In the genomic region with DNA sequence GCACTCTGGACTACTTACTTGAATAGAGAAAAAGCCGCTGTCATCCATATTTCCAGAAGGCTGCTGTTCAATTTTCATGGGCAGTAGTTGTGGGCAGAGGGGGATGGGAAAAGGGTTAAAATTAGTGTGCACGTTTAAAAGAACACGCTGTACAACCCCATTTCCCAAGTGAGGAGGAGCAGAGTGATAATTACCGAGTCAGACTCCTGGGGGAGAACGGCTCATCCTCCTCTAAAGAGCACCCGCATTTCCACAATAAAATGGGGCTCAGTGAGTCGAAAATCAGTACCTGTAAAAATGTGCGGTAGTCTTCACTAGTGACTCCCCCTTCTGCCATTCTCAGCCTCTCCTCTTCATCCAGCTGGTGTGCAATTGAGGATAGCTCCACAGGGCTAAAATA, we compare ENCODE assay signal across 14 mouse cellular contexts.
"Had no signal": no experiment of that assay in that cellular context is flagged by ENCODE, and none has a peak within 500 bp of the region (broad histone marks: within the 10 kb centered on the region; RNA-seq: fewer than 3 reads in every experiment).

No protein-coding gene starts in this region.

- H3K4me3 ChIP-seq: intestine, embryonic 15.5 days; limb, embryonic 13.5 days; midbrain, embryonic 15.5 days; neural tube, embryonic 12.5 days had no signal

- H3K27ac ChIP-seq: intestine, embryonic 15.5 days; limb, embryonic 13.5 days; liver, embryonic 14.5 days; midbrain, embryonic 15.5 days; neural tube, embryonic 12.5 days had no signal

- DNase-seq: kidney, adult 18-20 months; kidney, postnatal 10 days; kidney, postnatal 4 days; lung, adult 18-20 months; lung, postnatal 36 days; retina, postnatal 1 day; right cerebral cortex, postnatal 14 days; thymus, postnatal 4 days had no signal

- H3K27me3 ChIP-seq: intestine, embryonic 15.5 days; limb, embryonic 13.5 days; midbrain, embryonic 15.5 days; neural tube, embryonic 12.5 days had no signal

- H3K9me3 ChIP-seq: intestine, embryonic 15.5 days; limb, embryonic 13.5 days; midbrain, embryonic 15.5 days; neural tube, embryonic 12.5 days had no signal

- H3K4me1 ChIP-seq: intestine, embryonic 15.5 days; limb, embryonic 13.5 days; midbrain, embryonic 15.5 days; neural tube, embryonic 12.5 days had no signal

- ATAC-seq: intestine, embryonic 15.5 days; lung, postnatal 0 days; midbrain, embryonic 15.5 days had no signal
